Mouse (Mus musculus): ENCODE data around the gene Lrig2. TPM values are rescaled to one million over a fixed set of nuclear protein-coding genes. Genes with fewer than 3 reads are reported as not detected.

Gene Lrig2
- total RNA-seq, 1 experiment, result 21.7 TPM

DNA sequence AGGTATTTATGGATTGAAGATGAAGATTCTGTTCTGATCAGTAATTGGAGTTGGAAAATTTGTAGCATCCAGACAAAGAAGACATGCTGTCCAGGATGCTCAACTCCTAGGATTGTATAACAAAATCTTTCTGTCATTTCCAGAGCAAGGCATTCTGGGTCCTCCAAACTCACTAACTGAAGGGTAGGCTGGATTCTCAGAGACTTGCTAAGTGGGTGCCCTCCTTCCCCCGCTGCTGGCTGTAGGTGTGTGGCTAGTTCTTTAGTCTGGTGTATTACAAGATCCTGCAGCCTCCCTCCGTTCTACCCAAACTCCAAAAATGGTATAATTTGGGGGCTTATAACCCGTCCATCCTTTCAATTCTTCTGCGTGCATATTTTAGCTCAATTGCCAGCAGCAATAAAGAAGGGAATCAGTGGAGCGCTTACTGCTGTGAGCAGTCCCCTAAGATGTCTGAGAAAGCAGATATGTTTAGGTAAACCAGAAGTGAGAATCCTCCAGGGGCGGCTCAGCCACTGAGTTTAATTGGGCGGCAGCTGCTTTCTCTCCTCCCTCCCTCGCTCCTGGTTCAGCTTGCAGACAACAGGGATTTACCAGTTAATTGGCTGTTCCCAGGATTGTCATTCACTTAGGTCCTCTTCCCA is 162.4 kb downstream of the Lrig2 start:
- no peak for DNase-seq (ENCODE audit: low read depth, low spot score)
- Histone ChIP-seq H3K4me1 (ENCODE audit: control insufficient read depth in 2 of 2, insufficient read depth in 2 of 2, low read length in 2 of 2, poor library complexity in 1 of 2) (no peaks in the 10 kb centered on the region), H3K9ac (ENCODE audit: insufficient read depth, low read depth, low read length, poor library complexity, severe bottlenecking) (no peak overlapping the region), H3K4me3 (ENCODE audit: insufficient read depth in 1 of 2, low read depth in 1 of 2, low read length in 2 of 2, poor library complexity in 1 of 2, severe bottlenecking in 1 of 2) (no peak overlapping the region), H3K36me3 (ENCODE audit: control insufficient read depth, insufficient read depth, low read length, poor library complexity, severe bottlenecking) (no peaks in the 10 kb centered on the region), H3K9me3 (ENCODE audit: control insufficient read depth, insufficient read depth, low read depth, low read length) (no peaks in the 10 kb centered on the region), H3K27ac (ENCODE audit: insufficient read depth, low read depth, low read length, poor library complexity, severe bottlenecking) (no peak overlapping the region)
- no peak for TF ChIP-seq HCFC1 (IDR thresholded peaks at IDR 0.05; ENCODE audit: borderline replicate concordance, insufficient read depth, low read length)
- no peak for TF ChIP-seq ZNF384 (IDR thresholded peaks at IDR 0.05; ENCODE audit: low read depth, low read length)
- no peak for TF ChIP-seq ZC3H11A (IDR thresholded peaks at IDR 0.05; ENCODE audit: borderline replicate concordance, low read depth, low read length)
- no peak for TF ChIP-seq CHD2 (IDR thresholded peaks at IDR 0.05; ENCODE audit: low read depth, low read length)
- no peak for TF ChIP-seq MAFK (IDR thresholded peaks at IDR 0.05; ENCODE audit: insufficient read depth, low read depth, low read length)
- in situ Hi-C loops (cut with MboI; ENCODE audit: low sequenced_read_pairs in 2 of 2, unreplicated experiment in 2 of 2), result no loop called here

Other genes starting within 250 kb of the Lrig2 start
- 121 and 172 TPM in 2 replicates for gene Slc16a1, start 126.8 kb upstream of the Lrig2 start, total RNA-seq (2012; rRNA removed)